Mouse (Mus musculus) adrenal gland, postnatal 10 days (tissue): ENCODE measurements around the gene Spock2. TPM values are rescaled to one million over a fixed set of nuclear protein-coding genes. Genes with fewer than 3 reads are reported as not detected.
"Not testable (repeated sequence)": the region's sequence is repeated elsewhere in the genome, so short reads cannot be mapped to it uniquely, and the experiment has no call there.

Source experiments
- DNase-seq: peaks from one replicate; pipeline ENCODE4 v3.0.0; 2021; ENCODE audit warnings: mixed read lengths
- microRNA-seq: library from miRNA; unstranded; fragments of <30 nt; microRNA quantifications from one replicate; pipeline ENCODE4 v1.2.0, GENCODE M21; 2021
- total RNA-seq, 2 experiments: library from RNA; stranded (reverse); gene quantifications; 2 replicates each; pipeline ENCODE4 v1.2.3; 2021

Spock2 gene
- total RNA-seq, 2 experiments from 2014 or later: 32.9 to 37.8 TPM

DNA sequence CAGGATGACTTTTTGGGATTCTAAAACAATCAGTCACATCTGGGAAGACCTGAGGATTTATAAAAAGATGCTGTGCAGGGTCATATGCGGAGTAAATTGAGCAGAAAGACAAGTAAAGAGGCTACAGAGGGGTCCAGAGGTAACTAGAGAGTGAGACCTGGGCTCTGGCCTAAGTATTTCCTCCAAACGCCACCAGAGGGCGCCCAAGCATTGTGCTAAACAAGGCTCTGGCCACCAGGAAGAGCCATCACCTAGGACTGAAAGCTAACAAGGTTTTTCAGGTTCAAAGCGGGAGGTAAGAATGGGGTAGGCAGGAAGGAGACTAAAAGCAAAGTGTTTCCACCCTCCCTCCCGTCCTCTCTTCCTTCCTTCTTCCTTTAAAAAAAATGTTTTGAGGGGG lies 42.1 kb downstream of the Spock2 start:
- DNase-seq: peak; percentile 90

DNA sequence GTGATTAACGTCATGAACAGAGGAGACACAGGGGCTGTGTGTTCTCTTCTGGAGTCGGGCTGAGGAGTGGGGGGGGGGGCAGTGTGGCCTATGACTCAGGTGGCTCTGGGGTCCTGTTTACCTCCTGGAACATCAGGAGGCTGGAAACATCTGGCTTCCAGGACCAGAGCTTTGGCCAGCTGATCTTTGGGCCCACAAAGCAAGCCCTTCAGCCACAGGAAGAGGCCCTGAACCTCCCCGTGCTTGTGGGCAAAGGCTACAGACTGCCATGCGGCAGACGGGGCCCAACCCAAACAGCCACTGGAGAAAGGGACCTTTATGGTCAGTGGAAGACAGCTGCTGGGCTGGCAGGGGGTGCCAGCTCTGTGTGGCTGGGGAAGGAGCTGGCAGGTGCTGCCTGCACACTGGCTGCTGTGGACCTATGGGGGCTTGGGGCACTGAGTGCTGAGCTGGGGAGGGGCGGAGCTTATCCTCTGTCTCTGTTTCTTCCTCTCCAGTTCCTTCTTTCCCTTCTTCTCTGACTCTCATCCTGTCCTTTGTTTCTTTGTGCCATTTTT lies 45.2 kb downstream of the Spock2 start:
- DNase-seq: no peak

DNA sequence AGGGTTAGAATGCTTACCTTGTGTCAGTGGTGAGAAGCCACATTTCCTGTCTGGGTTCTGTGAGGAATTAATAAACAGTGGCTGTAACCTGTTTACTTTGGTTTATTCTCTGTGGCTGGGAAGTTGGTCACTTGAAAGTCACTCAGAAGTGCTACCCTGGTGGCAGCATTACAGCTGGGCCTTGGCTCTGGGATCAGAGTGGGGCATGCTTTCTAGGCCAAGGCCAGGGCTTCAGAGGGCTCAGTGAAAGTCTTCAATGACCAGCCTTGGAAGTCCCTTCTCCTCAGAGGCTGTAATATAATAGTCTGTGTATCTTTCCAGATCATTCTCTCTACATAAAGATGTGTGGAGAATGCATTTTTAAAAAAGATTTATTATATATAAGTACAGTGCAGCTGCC lies 50.0 kb downstream of the Spock2 start:
- peak; percentile 39 for DNase-seq

DNA sequence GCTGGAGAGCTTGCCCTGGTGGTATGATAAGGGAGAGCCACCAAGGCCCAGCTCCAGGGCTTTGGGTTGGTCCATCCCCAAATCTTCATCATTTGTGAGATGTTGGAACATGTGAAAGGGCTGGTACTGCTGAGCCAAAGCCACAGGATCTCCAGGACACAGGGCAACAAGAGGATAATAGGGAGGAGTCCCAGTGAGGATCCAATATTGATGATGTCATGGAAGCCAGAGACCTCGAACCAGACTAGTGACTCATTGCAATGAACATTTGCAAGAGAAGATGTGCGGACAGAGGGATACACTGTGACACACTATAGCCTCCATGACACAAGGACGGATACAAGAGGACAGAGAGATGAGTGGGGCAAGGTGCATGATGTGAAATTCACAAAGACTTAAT lies 52.1 kb downstream of the Spock2 start:
- no peak for DNase-seq

DNA sequence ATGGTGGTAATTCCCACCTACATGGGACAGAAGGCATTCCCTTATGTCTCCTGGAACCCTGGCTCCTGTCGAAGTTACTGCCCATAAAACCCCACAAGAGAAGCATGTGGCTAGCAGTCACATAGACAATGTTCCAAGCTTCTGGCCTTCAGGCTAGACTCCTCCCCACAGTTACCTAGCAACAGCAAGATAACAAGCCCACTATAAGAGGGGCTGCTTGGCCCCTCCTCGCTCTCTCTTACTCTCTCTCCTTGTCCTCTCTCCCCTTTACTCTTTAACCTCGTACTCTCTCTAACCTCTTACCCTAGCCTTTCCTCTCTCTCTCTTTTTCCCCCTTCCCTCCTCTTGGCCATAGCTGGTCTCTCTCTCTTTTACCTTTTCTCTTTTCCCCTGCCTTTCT lies 55.4 kb downstream of the Spock2 start:
- DNase-seq: not testable (repeated sequence)

DNA sequence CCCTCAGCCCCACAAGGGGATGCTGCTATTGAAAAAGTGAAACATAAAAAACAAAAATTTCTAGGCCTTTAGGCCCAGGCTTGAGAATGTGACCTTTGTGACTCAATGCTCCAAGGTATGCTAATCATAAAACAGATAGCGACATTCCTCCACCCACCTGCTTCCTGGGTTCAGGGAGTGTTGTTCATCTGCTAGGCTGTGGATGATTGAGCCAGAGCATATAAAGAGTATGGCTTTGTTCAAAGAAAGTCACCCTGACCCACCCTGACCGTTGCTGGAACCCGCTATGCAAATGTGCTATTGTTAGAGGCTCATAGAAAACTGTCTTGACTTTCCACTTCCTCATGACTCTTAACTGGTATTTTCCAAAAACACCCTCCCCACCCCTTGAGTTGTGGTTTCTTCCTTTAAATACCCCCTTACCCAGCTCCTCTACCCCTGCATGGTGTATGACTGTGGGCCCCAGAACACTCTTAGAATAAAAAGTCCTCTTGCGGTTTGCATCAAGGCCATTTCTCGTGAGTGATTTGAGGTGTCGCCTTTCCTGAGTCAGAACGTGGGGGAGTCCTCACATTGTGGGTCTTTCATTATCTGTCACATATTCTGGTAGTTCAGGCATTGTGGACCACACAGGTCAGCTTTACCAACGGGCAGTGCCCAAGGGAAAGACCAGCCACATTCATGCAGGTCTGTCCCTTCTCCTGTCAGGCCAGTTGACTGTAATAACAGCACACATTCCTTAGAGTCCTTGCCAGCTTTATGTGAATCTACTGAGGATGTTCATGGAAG lies 56.4 kb downstream of the Spock2 start:
- not testable (repeated sequence) for DNase-seq

DNA sequence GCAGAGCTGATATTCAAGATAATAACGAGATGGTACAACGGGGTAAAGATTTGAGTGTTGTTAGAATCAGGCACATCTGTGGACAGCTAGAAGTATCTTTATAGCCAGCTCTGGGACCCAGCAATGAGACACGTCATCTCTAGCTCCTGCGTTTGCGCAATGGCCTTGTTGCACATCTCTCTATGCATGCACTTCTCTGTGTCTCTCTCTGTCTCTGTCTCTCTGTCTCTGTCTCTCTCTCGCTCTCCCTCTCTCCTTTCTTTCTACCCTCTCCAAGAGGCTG lies 56.9 kb downstream of the Spock2 start:
- DNase-seq: no peak

DNA sequence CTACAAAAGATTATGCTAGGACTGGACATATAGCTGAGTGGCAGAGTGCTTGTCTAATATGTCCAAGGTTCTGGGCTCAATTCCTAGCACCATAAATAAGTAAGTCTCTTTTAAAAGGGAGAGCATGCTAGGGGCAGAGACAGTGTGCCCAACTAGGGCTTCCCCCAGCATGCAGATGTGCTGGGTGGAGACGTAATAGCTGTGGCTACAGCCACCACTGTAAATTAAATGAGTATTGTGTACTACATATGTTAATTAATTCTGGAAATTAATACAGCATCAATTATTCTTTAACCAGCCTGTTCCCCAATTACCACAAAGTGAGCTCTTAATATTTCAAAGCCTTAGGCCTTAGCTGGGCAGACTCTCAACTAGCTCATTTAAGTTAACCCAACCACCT lies 58.9 kb downstream of the Spock2 start:
- DNase-seq: no peak

DNA sequence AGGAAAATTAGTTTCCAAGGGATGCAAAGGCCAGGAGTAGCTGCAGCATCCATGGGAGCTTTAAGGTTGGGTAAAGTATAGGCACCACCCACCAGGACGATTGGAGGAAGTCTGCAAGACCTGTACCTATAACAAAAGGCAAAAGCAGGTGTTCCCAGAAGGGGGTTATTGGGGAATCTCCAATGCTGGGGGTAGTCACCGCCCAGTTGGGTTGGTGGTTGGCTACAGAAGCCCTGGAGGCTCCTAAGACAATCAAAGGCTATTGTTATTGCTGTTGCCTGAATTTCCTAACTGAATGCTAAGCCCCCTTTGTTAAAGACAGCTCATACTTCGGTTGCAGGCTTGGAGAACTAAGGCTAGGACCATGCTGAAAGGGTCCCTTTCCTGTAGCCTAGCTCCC lies 60.0 kb downstream of the Spock2 start:
- no peak for DNase-seq

DNA sequence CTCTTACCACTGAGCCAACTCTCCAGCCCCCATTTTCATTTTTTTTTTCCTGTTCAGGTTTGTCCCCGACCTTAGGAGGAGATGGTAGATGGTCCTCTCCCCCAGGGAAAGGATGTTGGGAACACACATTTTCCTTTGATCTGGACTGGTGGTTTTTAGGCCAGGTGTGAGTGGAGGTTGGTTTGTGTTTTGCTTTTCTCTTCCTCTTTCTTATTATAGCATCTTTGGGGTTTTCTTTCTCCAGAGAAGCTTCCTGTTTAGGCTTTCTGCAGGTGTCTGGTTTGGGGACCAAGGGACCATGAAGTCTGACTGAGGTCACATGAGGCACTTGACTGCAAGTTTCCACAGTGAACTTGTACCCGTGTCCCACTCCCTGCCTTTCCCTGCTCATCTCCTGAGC lies 62.3 kb downstream of the Spock2 start:
- no peak for DNase-seq

DNA sequence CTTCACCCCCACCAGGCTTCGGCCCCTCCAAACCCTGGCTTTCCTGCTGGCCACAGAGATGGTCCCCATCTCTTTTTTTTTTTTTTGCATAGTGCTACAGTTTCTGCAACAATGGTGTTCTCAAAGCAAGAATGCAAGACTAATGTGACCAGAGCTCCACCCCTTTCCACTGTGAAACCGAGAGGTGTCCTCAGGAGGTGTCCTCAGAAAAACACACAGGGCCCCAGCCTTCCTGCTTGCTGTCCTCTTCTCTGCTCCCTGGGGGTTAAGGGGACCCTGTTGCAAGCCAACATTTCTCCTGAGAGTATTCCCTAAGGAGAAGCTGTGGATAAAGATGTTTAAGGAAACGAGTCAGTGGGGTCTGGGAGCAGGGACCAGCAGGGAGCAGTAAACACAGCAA lies 62.9 kb downstream of the Spock2 start:
- no peak for DNase-seq

DNA sequence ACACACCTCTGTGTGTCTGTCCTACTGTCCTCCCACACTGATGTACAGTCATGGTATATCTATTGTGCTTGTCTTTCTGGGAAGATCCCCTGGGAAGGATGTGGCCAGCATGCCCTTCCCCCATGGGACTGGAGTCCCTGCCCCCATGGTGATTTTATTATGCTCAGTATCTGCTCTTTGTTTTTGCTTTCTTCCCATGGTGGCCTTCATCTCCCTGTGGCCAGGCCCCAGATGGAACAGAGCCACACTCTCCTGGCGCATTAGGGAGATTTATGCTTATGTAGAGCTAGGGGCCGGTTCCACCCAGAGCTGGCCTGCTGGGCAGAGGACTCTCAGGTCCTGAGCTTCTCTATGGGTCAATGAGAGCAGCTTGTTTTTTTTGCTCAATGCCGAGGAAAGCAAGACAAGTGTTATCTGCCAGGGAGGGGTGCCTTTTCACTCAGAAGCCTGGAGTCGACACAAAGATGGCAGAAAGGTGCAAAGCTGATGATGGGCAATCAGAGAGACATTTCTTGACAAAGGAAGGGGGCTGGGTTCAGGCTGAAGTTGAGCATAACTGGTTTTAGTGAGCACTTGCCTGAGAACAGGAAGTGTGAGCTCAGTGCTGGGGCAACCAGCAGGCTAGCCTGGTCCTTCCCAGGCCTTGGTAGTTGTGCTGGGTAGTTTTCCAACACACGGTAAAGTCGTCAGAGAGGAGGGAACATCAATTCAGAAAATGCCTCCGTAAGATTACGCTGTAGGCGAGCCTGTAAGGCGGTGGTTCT lies 64.5 kb downstream of the Spock2 start:
- DNase-seq: peak; percentile 72

DNA sequence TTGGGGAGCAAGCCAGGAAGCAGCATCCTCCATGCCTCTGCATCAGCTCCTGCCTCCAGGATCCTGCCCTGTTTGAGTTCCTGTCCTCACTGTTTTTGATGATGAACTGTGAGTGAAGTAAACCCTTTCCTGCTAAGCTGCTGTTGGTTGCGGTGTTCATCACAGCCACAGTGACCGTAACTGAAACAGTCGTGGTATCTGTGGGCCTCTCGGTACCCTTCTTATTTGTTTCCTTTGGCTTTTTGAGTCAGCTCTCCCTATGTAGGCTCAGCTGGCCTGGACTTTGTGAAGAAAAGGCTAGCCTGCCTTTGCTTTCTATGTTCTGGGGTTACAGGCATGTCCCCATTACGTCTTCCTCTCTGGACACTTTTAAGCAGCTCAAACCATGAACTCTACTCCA lies 65.3 kb downstream of the Spock2 start:
- no peak for DNase-seq

DNA sequence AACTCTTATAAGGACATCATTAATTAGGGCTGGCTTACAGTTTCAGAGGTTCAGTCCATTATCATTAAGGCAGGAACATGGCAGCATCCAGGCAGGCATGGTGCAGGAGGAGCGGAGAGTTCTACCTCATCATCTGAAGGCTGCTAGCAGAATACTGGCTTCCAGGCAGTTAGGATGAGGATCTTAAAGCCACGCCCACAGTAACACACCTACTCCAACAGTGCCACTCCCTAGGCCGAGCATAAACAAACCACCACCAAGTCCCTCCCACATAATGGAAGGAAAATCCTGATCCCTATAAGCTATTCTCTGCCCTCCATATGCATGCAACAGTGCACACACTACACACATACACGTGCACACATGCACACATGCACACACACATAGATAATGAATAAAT lies 66.3 kb downstream of the Spock2 start:
- no peak for DNase-seq

DNA sequence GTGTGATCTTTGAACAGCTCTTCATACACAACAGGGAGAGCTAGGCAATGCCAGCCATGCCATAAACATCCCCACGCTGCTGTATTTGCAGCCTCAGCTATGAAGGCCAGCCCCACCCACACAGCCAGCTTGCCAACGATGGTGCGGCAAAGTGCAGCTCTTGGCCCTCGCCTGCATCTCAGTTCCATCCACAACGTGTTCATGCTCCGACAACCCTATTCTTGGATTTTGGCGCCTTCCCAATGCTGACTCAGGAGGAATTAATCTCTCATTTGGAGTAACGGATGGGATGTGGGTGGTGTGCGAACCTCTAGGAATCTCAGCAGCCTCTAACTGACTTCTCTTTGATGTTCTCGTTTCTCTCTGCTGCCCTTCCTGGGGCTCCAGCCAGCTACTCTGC lies 67.0 kb downstream of the Spock2 start:
- peak; percentile 88 for DNase-seq

DNA sequence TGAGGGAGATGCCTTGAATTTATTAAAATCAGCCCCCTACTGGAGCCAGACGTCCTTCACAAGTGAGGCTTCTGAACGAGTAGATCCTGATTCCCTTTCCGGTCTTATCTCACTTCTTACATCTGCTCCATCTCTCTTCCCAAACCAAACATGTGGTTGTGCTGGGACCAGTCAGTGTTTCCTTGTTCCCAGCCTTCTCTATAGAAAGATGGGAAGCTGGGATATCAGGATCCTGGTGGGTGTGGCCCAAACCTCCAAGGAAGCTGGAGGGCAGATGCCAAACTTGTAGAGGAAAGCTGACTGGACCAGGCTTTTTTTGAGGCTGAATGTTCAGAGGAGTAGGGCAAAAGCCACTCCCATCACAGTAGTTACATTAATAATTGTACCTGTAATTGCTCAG lies 68.5 kb downstream of the Spock2 start:
- no peak for DNase-seq

DNA sequence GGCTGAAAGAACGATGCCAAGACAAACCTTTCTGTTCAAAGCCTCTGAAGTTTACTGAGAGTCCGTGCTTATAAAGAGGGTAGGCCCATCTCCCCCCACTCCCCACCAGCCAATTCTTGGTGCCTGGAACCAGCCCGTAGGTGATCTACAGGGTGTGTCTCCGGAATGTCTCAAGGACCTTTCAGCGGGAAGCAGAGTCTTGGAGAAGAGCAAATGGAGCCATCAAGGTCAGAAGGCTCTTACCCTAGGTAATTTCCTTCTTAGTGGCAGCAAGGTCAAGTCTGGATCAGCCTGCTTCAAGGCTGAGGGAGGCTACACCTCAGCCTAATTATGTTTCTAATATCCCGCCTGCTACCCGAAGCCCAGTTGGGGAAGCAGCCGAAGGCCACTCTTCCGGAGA lies 69.3 kb downstream of the Spock2 start:
- DNase-seq: not testable (repeated sequence)

Small RNAs within 50 kb of the gene (microRNA-seq; reads per million reads assigned to microRNA genes)
- not detected for gene Mir6906

Other genes with a start within 250 kb of the Spock2 start
- 10 to 100 TPM; 45.4 to 52.7 TPM for gene Dnajb12, start 226.7 kb upstream of the Spock2 start, total RNA-seq
- 100 to 1,000 TPM in 1 of 2 experiments, 10 to 100 TPM in 1; 46.2 to 129 TPM for gene Ddit4, start 154.4 kb upstream of the Spock2 start, total RNA-seq
- 10 to 100 TPM; 26.6 to 30.7 TPM for gene Ascc1, start 103.4 kb upstream of the Spock2 start, total RNA-seq
- 10 to 100 TPM; 60.3 to 68.4 TPM for gene Anapc16, start 103.1 kb upstream of the Spock2 start, total RNA-seq
- gene Chst3, start 113.0 kb downstream of the Spock2 start, total RNA-seq: 1 to 10 TPM; 2.8 to 3.0 TPM
- 100 to 1,000 TPM; 882 to 922 TPM for gene Psap, start 171.4 kb downstream of the Spock2 start, total RNA-seq
- gene Vsir, start 240.6 kb downstream of the Spock2 start, total RNA-seq: 10 to 100 TPM; 20.1 to 21.0 TPM